8 mouse cellular contexts compared by ENCODE assay signal in genomic region chr2:104712486-104712809, GRCm38 (mm10). TPM values are rescaled to one million over a fixed set of nuclear protein-coding genes. Genes with fewer than 3 reads are reported as not detected.
A peak's percentile ranks its signal among the peaks of the same experiment; 100 is the strongest.
DNase-seq lines count a peak whose midpoint lies in the region; ATAC-seq lines count a peak whose summit lies in the region.

No protein-coding gene starts in this region.

- no peaks in the 10 kb centered on the region for H3K36me3 ChIP-seq in liver, embryonic 13.5 days

- peak overlapping the region; percentile 68 for H3K4me2 ChIP-seq in liver, embryonic 13.5 days

- no peak for ATAC-seq in liver, embryonic 13.5 days (ENCODE audit: low read depth)

- no peaks in the 10 kb centered on the region for H3K9me3 ChIP-seq in liver, embryonic 13.5 days (replicated peaks)

- WGBS in liver, embryonic 13.5 days (ENCODE audit: insufficient replicate concordance): 8% methylated on average over 7 of the region's 7 CpGs

- H3K27me3 ChIP-seq in liver, embryonic 13.5 days: peaks cover 45% of the 10 kb centered on the region

- H3K4me3 ChIP-seq in liver, embryonic 13.5 days (replicated peaks): peak overlapping the region; percentile 68

- peak overlapping the region; percentile 69 for H3K9ac ChIP-seq in liver, embryonic 13.5 days

- DNase-seq in embryo, embryonic 10.5 days (ENCODE audit: low spot score): peak; percentile 79
- DNase-seq in embryo, embryonic 11 days: no peak
- peak; percentile 16 for DNase-seq in thymus, postnatal 4 days
- DNase-seq in thymus, adult 18-20 months: no peak
- no peak for DNase-seq in liver, embryonic 13.5 days
- DNase-seq in adipocyte (ENCODE audit: low spot score): no peak
- DNase-seq in retina, postnatal 1 day: no peak
- no peak for DNase-seq in thymus, postnatal 25 days

- no peak overlapping the region for H3K27ac ChIP-seq in liver, embryonic 13.5 days

- H3K4me1 ChIP-seq in liver, embryonic 13.5 days (replicated peaks): peaks cover 11% of the 10 kb centered on the region

RNA-seq across cellular contexts. Expression of gene Tcp11l1, which starts 0.5 kb away (rescaled TPM):
- polyA plus RNA-seq in liver, embryonic 13.5 days (2015; fragmentation: Nextera tagmentation; extraction: Ambion mirVana): 6.8 and 6.9 TPM in 2 replicates

RNA-seq across cellular contexts. Expression of gene Pin1rt1, which starts 3.7 kb away (rescaled TPM):
- not detected in 2 replicates for polyA plus RNA-seq in liver, embryonic 13.5 days (2015; fragmentation: Nextera tagmentation; extraction: Ambion mirVana)

RNA-seq across cellular contexts. Expression of gene Depdc7, which starts 30.2 kb away (rescaled TPM):
- 9.8 and 13.2 TPM in 2 replicates for polyA plus RNA-seq in liver, embryonic 13.5 days (2015; fragmentation: Nextera tagmentation; extraction: Ambion mirVana)

Comparison
In these comparisons a context has a peak if more than half of its experiments do, and no peak if none do; other contexts are left out.
1. DNase-seq: peak in embryo, embryonic 10.5 days (single experiment) and thymus, postnatal 4 days (single experiment); none in embryo, embryonic 11 days (single experiment), thymus, adult 18-20 months (0 of 2), liver, embryonic 13.5 days (single experiment), adipocyte (single experiment), retina, postnatal 1 day (single experiment) and thymus, postnatal 25 days (single experiment).